Mouse (Mus musculus) gastrocnemius, postnatal 14 days (tissue): ENCODE measurements around the gene Fgfr2. TPM values are rescaled to one million over a fixed set of nuclear protein-coding genes. Genes with fewer than 3 reads are reported as not detected.

Experiments used
- DNase-seq: peaks from one replicate; pipeline ENCODE4 v3.0.0; 2021; ENCODE audit warnings: mixed read lengths
- intact Hi-C: fragments of 180-260 bp; cut with DNase I; formaldehyde crosslinking; loops from one replicate; pipeline ENCODE4 v1.15.1; 2025; ENCODE audit warnings: low total_unique reads
- total RNA-seq, 2 experiments: library from RNA; stranded (reverse); gene quantifications; 2 replicates each; pipeline ENCODE4 v1.2.3; 2021

Fgfr2 gene
- total RNA-seq, 2 experiments from 2014 or later = 1.2 to 1.8 TPM

DNA sequence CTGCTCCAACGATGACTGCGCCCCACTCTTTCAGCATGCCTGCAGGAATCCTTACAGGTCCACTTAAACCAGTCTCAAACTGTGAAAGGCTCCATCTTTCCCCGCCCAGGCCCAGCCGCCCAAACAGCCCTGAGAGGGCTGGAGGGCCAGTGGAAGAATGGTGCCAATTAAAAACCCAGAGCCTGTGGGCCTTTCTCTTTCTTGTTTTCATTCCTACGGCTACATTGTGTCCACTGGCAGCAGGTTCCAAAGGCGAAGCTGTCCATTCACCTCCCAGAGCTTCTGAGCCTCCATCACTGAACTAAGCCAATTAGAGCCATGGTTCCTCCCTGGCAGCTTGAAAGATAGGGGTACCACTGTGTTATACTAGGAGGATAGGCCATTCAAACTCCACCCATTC is 391.6 kb downstream of the Fgfr2 start:
- intact Hi-C loops = no loop called here
- DNase-seq = no peak

DNA sequence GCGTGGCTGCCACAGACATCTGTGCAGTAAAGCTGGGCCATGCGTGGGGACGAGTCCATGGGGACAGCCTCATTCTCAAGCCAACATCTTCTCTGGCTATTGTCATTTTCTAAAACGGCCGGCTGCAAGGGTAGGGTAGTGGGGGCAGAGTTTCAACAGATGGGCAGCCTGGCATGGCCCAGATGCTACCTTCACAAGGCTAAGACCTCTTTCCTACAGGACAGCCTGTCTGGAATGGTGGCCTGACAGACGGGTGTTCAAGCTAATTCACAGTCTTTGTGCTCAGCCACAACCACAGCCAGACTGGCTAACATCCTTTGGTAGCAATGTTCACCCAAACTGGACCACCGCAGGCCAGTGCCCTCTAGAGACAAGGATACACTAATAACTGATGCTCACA is 392.6 kb downstream of the Fgfr2 start:
- intact Hi-C loops = no loop called here
- no peak for DNase-seq

DNA sequence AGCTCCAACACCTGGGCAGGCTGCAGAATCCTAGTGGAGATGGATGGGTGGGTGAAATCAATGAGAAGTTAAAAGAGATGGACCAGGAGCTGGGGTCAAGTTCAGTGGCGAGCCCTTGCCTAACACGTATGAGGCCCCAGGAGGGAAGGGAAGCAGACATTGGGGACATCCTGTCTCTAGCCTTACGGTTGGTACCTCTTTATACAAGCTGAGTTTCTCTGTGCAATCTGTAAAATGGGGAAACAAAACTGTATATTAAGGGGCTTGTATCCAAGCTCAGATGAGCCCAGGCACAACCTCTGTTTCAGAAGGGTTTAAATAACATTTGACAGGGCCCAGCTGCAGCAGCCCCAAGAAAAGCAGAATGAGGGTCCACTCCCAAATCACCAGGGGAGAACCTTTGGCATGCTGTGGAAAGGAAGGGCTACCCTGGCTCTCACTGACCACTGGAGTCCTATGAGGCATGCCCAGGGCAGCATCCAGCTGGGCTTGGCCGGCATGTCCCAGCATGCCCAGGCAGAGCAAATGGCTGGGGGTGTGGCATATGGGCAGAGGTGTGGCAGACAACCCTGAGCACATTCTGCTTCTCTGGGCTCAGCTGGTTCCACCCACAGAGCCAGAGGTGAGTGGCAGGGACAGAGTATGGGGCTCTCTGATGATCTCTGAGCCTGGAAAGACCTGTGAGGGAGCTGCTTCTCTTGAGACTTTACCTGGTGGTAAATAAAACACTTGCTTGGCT is 393.9 kb downstream of the Fgfr2 start:
- intact Hi-C loops = no loop called here
- DNase-seq = no peak

DNA sequence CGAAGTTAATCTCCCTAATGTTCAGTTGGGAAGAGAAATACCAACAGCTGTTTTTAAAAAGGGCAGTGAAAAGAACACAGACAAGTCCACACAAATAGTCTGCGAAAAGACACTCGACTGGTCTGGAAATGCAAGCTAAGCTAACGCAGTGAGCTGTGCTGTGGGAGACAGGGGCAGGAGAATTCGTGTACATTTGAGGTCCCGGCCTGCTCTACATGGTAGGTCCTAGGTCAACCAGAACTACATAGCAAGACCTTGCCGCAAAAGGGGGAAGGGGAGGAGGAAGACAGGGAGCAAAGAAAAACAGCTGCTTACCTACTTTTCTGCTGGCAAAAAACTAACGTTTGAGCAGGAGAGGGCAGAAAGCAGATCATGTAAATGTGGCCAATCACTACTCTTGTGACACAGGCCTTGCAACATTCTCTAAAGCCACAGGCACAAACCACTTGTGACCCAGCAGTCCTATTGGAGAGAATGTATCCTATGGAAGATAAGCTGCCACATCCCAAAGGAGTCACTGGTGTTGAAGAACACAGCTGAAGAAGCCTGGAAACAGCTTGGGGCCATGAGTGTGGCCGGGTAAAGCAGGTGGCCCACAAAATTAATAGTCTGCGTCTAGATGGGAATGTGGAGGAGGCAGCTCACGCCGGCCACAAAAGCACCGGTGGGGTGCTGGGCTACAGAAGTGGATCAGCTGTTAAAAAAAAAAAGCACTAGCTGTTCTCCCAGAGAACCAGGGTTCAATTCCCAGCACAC is 396.9 kb downstream of the Fgfr2 start:
- no peak for DNase-seq
- intact Hi-C loops = no loop called here

DNA sequence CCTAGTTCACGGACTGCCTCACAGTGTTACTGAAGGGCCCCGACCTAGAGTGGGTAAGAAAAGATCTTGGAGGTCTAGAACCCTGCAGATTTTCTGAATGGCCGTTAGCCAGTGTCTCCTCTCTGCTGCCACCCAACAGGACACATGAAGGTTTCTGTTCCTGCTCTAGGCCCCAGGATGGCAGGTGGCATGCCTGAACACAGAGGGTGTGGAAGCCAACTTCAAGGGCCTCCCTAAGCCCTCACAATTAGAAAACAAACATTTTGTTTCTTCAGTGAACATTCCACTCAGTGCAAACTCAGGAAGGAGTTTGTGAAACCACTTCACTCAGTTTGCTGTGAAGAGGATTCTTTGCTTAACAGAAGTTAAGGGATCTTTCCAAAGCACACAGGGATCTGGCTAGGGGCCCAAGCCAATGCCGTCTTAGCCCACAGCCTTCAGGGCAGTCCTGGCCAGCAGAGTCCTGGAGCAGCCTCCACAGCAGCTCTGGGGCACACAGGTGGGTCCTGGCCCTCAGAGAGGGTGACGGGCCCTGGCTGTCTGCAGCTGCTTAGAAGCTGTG is 398.6 kb downstream of the Fgfr2 start:
- intact Hi-C loops = no loop called here
- DNase-seq = no peak

DNA sequence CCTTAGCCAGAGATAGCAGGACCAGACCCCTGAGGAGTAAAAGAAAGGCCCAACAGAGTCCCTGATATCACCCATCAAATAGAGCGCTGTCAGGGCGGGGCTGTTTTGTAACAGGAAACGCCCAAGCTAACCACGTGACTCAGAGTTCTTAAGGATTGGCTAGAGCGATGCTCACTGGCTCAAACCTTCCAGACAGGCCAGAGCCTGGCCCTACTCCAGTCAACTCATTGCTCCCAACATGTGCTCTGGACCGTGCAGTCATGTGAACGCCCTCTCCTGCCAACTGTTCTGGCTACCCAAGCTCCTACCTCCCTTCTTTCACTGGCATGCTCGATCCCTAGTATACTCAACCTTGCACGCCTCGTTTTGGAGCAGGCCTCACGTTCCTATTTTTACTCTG is 399.2 kb downstream of the Fgfr2 start:
- intact Hi-C loops = no loop called here

DNA sequence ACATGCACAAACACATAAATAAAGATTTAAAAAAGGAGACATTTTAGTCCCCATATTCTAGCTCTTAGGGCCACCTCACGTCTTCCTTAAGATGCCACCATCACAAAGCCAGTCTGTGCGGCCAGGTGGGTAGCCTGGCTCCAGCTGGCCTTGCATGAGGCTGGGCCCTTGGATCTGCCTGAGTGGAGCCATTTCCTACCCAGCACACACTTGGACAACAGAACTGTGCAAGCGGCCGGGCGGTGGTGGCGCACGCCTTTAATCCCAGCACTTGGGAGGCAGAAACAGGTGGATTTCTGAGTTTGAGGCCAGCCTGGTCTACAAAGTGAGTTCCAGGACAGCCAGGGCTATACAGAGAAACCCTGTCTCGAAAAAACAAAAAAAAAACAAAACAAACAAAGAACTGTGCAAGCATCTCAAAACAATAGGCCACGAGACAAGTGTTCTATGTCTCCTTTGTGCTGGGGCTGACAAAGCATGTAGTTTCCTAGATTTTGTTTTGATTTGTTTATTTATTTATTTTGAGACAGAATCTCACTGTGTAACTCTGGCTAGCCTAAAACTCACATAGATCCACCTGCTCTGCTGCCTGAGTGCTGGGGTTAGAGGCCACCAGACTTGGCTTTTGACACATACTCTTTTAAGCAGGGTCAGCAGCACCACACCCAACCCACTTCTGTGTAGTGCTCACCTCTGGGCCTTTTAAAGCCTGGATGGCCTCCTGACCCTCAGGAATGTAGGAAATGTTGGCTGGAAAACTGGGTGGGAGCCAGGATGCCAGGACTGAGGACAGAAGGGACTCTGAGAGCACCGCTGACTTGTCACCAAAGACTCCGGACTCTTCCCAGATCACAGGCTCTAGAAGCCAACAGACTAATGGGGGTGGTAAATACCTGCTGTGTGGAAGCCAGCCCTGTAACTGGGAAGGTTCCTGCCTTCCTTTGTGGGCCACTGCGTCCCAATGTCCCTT is 400.5 kb downstream of the Fgfr2 start:
- intact Hi-C loops = no loop called here
- DNase-seq = no peak

More for the DNA sequence above, 399.2 kb downstream of the Fgfr2 start:
- DNase-seq = peak; percentile 86

DNA sequence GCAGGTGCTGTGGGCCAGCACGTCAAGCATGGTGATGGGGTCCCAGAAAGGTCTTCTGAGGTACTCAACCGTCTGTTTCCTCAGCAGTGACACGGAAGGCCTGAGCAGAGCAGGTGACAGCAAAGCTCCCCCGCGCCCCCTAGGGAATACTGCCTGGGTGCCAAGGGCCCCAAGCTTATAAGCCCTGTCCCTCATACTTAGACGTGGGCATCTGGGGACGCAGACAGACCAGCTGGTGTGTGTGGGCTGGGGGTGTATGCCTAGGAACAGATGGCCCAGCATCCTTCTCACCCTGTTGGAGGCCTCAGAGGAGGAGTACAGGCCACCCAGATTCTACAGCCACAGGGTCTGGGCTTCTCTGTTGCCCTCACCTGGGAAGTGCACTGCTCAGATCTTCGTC is 402.6 kb downstream of the Fgfr2 start:
- intact Hi-C loops = no loop called here
- peak; percentile 60 for DNase-seq

DNA sequence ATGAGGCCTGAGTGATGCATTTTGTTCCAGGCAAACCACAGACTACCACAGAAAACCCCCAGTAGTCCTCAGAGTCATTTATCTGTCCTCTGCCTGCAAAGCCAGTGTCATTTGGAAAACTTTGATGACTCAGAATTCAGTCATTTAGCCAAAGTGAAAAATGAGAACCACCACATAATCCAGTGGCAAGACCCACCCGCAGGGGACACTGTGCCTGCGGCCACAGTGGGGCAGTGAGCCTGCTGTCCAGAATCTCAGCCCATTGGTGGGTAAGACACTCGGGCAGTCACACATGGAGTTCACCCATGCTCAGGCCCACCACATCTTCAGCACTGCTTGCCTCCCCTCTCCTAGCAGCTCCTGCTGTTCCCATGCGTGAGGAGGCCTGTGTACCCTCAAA is 403.6 kb downstream of the Fgfr2 start:
- intact Hi-C loops = no loop called here
- DNase-seq = no peak

DNA sequence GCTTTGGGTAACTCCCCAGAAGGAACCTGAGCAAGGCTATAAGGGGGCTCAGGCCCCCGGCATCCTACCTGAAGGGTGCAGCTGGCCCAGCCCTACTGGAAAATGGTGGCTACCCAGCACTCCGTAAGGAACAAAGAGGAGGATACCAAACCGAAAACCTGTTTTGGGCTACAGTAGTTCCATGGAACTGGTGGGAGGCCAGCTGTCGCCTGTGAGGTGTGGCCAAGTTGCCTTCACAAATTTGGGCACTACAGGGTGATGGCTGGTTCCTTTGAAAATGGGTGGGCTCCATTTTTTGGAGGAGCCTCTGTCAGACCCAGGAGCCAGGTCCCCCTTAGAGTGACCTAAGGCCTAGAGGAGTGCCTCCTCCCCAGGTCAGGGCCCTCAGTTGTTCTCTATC is 407.9 kb downstream of the Fgfr2 start:
- intact Hi-C loops = no loop called here
- no peak for DNase-seq

DNA sequence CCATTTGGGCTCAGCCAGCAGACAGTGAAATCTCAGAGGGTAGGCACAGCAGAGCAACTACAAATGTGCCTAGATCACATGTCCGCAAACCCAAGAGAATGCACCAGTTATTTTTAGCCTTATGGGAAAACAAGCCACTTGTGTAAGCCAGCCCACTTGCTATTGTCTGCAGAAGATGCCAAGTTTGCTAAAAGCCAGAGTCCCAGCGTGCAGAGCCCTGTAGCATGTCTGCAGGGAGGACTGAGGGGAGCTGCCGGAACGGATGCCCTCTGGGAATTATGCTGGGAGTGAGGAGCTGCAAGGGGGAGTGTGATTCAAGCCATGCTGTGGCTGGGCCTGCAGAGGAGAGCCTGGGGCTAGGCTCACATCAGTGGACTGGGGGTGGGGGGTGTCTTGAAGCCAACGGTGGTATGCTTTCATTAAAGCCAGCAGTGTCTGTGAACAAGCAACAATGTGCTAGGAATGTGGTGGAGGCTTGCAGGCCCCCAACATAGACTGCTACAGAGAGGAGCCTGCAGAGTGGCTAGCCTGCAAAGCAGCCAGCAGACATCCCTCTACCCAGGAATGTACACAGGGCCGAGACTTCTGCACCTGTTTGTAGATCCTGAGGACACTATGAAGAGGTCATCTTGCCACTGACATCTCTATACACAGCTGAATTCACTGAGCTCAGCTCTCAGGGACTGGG is 408.8 kb downstream of the Fgfr2 start:
- intact Hi-C loops = no loop called here
- peak; percentile 59 for DNase-seq

DNA sequence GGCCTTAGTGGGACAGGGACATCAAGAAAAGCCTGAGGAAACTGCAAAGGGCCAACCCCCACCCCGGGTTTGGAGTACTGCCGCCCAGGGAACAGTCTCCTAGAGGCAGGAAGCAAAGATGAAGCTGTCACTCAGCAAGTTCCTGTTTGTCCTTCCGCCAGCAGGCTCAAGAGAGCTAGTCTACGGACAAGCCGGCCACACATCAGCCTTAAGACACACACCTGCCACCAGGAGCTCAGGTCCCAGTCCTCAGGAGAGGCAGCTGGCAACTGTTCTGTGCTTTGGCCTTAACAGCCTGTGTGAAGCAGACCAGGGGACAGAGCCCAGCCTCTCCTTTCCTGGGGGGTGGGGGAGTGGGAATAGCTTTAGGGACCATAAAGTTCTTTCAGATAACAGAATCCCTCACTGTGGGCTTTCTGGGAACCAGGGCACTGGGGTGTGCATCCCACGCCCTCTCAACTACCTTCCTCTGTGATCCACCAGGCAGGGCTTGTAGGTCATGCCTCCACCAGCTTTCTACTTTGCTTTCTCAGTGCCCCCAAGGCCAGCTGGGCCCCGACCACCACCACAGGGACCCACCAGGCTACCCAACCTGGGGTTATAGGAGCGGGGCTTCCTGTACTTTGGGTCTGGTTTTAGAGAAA is 409.5 kb downstream of the Fgfr2 start:
- intact Hi-C loops = no loop called here
- DNase-seq = peak; percentile 50

DNA sequence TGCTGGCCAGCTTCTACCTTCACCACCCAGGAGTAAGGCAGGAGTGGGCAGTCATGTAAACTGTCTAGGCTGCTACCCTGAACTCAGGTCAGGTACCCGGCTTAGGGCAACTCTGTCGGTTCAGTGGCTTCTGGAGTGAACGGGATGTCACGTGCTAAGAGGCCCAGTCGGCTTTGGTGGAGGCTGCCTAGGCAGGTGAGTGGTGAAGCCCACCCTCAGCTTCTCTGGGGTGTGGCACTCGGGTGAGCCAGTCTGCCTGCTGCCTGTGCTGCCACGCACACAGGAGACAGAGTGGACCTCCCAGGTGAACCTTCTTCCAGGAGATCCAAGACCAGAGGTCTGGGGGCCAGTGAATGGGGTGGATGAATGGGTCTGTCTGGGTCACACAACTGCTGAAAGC is 410.2 kb downstream of the Fgfr2 start:
- intact Hi-C loops = no loop called here

DNA sequence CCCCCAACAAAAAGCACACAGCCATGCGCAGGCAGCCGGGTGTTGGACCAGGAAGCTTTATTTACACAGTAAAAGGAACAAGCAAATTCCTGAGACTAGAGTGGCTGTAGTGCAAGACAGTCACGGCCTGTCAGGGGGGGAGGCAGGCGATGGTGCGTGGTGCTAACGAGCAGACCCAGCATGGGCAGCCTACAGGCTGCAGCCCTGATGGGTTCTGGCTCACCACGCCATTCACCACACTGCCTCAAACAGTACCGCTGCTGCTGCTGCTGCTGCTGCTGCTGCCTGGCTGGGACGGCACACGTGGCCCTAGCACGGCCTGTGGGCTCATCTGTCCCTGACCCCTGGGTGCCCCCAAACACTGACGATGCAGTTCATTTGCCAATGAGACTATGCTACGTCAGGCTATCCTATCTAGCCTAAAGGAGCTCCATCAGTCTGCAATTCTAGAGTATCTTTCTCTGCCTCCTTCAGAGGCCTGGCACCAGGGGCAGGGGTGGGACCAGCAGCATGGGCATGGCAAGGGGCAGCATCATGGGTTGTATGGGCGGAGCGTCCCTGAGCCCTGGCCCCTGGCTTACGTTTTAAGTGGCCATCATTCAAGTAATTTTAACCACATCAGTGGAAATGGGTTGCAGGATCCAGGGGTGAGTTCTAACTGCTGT is 411.0 kb downstream of the Fgfr2 start:
- intact Hi-C loops = no loop called here
- no peak for DNase-seq

More for the DNA sequence above, 410.2 kb downstream of the Fgfr2 start:
- DNase-seq = no peak

DNA sequence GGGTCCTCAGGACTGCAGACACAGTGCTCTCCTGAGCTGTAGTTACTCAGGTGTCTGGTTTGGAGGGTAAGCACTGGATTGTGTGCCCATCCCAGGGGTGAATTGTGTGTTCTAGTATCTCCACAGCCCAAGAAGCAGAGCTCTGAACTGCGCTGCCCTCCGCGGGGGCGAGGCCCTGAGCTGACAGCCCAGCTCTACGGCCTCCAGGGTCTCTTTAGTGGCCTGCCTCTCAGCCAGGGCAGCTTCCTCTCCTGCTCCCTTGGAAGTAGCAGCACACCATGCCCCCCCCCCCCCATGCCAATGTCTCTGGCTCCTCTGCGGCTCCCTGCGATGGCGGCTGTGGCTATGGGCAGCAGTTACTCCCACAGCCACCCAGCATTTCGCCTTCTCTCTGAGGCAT is 411.6 kb downstream of the Fgfr2 start:
- DNase-seq = no peak
- intact Hi-C loops = no loop called here

DNA sequence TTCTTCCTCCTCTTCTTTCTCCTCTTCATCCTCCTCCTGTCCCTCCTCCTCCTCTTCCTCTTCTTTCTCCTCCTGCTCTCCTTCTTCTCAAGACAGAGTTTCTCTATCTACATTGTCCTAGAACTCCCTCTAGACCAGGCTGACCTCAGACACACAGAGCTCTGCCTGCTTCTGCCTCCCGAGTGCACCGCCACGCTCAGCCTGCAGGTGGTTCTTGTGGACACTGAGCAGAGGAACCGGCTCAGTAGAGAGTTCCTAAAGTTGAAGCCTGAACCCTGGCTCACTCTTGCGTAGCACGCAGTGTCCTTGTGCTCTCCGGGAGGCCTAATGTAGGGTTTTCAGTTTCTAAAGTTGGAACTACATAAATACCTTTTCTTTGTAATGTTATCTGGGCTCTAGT is 418.0 kb downstream of the Fgfr2 start:
- no peak for DNase-seq
- intact Hi-C loops = no loop called here

DNA sequence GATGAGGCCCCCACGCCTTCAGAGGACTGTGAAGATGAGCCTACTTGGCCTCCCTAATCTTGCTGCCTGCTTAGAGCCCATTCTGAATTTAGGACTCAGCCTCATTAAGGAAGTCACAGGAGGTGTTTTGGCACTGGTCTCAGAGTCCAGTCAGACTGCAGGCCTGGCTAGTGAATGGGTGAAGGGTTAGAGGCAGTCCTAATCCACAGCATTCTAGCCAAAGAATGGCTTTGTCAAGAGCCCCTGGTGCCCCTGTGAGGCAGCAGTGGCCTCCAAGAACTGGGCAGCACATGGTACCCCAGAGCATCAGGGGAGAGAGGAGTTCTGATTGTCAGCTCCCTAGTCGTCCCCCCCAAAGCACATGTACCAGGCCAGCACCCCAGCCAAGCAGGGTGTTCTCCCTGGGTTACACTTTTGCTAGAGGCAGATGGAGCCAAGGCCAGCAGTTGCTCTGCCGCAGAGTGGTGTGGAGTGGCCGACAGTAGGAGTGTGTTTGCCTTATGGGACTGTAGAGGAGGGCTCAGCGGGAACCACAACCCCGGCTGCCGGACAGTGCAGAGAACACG is 418.8 kb downstream of the Fgfr2 start:
- DNase-seq = no peak
- intact Hi-C loops = no loop called here
